Mouse (Mus musculus): ENCODE measurements around the gene Insrr. TPM values are rescaled to one million over a fixed set of nuclear protein-coding genes. Genes with fewer than 3 reads are reported as not detected.

The Insrr gene
- polyA plus RNA-seq, 1 experiment, result 0.27 TPM

DNA sequence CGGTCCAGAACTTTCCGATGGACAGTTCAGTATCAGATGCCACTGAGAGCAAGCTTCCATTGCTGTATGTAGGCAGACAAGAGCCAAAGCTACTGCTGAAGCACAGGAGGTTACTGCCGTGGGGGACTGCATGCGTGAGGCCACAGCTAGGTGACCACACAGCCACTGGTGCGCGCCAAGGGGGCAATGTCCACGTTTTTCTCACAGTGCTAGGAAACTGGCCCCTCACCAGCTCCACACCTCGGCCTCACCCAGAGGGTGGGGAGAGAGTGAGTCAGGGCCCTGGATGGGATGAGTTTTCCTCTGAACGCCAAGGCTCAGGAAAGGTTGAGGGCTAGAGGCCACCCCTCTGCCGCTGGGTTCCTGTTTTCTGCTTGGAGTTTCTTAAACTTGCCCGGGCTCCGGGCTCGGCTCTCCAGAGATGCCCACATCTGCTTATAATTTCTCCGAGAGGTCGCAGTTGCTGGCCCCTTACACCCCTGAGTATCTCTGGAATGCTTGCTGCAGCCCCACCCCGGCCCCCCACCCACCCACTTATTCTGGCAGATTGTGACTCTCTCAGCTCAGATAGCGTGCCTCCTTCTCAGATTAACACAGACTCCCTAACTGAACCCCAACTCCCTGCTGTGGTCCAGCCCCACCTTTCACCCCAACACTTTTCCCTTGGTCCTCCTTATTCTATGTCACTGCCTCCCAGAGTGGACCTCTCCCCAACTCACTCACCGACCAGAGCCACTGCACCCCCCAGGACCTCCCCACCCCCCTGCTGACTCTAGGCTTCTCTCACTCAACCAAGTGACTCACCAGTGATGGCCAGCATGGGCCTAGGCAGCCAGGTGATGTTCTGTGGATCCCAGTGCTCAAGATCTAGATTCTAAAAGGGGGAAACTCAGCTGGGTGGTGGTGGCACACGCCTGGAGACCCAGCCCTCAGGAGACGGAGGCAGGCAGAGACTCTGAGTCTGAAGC is 35.1 kb upstream of the Insrr start:
- Histone ChIP-seq H3K4me1 (ENCODE audit: control insufficient read depth, insufficient read depth, low read length) (no peaks in the 10 kb centered on the region), H3K27ac (ENCODE audit: insufficient read depth, low read length) (no peak overlapping the region), H3K4me3 (ENCODE audit: insufficient read depth, low read length) (no peak overlapping the region)
- TF ChIP-seq CTCF (IDR thresholded peaks at IDR 0.05; ENCODE audit: extremely low read depth, insufficient read depth, low read length), result no peak
- TF ChIP-seq POLR2A (IDR thresholded peaks at IDR 0.05; ENCODE audit: extremely low read depth, insufficient read depth, low read length), result no peak

DNA sequence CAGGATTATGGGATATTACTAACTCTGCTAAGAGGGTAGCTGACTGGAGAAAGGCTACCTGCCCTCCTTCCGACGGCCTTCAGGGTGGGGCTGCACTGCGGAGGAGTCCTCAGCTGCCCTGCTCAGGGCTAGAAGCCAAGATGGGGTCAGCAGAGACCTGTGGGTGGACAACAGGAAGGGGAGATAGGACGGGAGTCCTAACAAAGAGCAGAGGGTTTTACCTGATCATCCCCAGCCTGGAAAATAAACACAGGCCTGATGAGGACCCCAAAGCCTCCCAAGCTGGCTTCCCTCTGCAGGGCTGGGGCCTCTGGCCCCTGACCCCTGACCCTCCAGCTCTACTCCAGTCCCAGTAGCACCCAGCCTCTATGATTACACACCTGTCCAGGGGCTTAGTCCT is 33.5 kb upstream of the Insrr start:
- Histone ChIP-seq H3K27ac (ENCODE audit: insufficient read depth, low read length) (no peak overlapping the region), H3K4me1 (ENCODE audit: control insufficient read depth, insufficient read depth, low read length) (no peaks in the 10 kb centered on the region), H3K4me3 (ENCODE audit: insufficient read depth, low read length) (no peak overlapping the region)
- TF ChIP-seq CTCF (IDR thresholded peaks at IDR 0.05; ENCODE audit: extremely low read depth, insufficient read depth, low read length) (no peak), POLR2A (IDR thresholded peaks at IDR 0.05; ENCODE audit: extremely low read depth, insufficient read depth, low read length) (no peak)

GRCm38 (mm10) chr3:87763683-87764289 is 33.0 kb upstream of the Insrr start:
- Histone ChIP-seq H3K27ac (ENCODE audit: insufficient read depth, low read length) (no peak overlapping the region), H3K4me1 (ENCODE audit: control insufficient read depth, insufficient read depth, low read length) (no peaks in the 10 kb centered on the region), H3K4me3 (ENCODE audit: insufficient read depth, low read length) (no peak overlapping the region)
- no peak for TF ChIP-seq CTCF (IDR thresholded peaks at IDR 0.05; ENCODE audit: extremely low read depth, insufficient read depth, low read length)
- TF ChIP-seq POLR2A (IDR thresholded peaks at IDR 0.05; ENCODE audit: extremely low read depth, insufficient read depth, low read length), result no peak

GRCm38 (mm10) chr3:87764506-87764905 is 32.2 kb upstream of the Insrr start:
- TF ChIP-seq CTCF (IDR thresholded peaks at IDR 0.05; ENCODE audit: extremely low read depth, insufficient read depth, low read length) (no peak), POLR2A (IDR thresholded peaks at IDR 0.05; ENCODE audit: extremely low read depth, insufficient read depth, low read length) (no peak)
- no peak overlapping the region for H3K4me3 ChIP-seq (ENCODE audit: insufficient read depth, low read length)
- H3K27ac ChIP-seq (ENCODE audit: insufficient read depth, low read length), result no peak overlapping the region
- H3K4me1 ChIP-seq (ENCODE audit: control insufficient read depth, insufficient read depth, low read length), result no peaks in the 10 kb centered on the region

- Histone ChIP-seq H3K4me1 (ENCODE audit: control insufficient read depth, insufficient read depth, low read length) (no peaks in the 10 kb centered on the region), H3K27ac (ENCODE audit: insufficient read depth, low read length) (peak overlapping the region; percentile 28; the same call in 1 of the 2 replicates), H3K4me3 (ENCODE audit: insufficient read depth, low read length) (no peak overlapping the region)
- TF ChIP-seq POLR2A (IDR thresholded peaks at IDR 0.05; ENCODE audit: extremely low read depth, insufficient read depth, low read length) (no peak), CTCF (IDR thresholded peaks at IDR 0.05; ENCODE audit: extremely low read depth, insufficient read depth, low read length) (no peak)
These were observed 31.7 kb upstream of the Insrr start for GRCm38 (mm10) chr3:87765091-87765490.

DNA sequence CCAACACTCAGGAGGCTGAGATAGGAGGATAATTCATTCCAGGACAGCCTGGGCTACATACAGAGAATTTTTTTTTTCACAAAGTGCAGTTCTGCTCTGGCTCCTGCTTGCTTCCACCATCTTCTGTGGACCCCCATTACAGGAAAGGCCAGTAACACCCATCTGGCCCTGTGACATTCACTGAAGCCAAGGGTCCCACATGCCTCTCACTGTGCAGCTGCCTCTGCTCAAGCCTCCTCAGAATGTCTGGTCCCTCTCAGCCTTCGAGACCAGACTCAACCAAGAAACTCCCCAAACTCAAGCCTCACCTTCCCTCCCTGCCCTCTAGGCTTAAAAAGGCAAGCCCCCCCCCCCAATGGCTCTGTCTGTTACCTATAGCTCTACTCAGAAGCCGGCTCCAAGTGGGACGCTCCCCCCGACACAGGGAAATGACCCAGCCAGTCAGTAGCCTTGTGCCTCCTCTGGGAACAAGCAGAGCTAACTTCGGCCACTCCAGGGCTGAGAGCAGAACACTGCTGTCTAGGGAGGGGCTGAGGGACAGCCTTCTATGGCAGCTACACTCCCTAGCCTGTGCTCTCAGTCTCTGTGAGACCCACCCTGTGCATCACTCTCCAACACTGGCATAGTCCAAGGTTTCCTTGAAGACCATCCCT is 31.0 kb upstream of the Insrr start:
- H3K4me1 ChIP-seq (ENCODE audit: control insufficient read depth, insufficient read depth, low read length), result no peaks in the 10 kb centered on the region
- TF ChIP-seq CTCF (IDR thresholded peaks at IDR 0.05; ENCODE audit: extremely low read depth, insufficient read depth, low read length) (no peak), POLR2A (IDR thresholded peaks at IDR 0.05; ENCODE audit: extremely low read depth, insufficient read depth, low read length) (no peak)
- peak overlapping the region; percentile 60; the same call in 1 of the 2 replicates for H3K27ac ChIP-seq (ENCODE audit: insufficient read depth, low read length)
- no peak overlapping the region for H3K4me3 ChIP-seq (ENCODE audit: insufficient read depth, low read length)

- H3K4me1 ChIP-seq (ENCODE audit: control insufficient read depth, insufficient read depth, low read length), result no peaks in the 10 kb centered on the region
- 0 out of 2 replicates have a peak overlapping the region, but pooled peaks have one; percentile 60 for H3K27ac ChIP-seq (ENCODE audit: insufficient read depth, low read length)
- no peak for TF ChIP-seq CTCF (IDR thresholded peaks at IDR 0.05; ENCODE audit: extremely low read depth, insufficient read depth, low read length)
- TF ChIP-seq POLR2A (IDR thresholded peaks at IDR 0.05; ENCODE audit: extremely low read depth, insufficient read depth, low read length), result no peak
- no peak overlapping the region for H3K4me3 ChIP-seq (ENCODE audit: insufficient read depth, low read length)
These were observed 30.5 kb upstream of the Insrr start for GRCm38 (mm10) chr3:87766284-87766667.

DNA sequence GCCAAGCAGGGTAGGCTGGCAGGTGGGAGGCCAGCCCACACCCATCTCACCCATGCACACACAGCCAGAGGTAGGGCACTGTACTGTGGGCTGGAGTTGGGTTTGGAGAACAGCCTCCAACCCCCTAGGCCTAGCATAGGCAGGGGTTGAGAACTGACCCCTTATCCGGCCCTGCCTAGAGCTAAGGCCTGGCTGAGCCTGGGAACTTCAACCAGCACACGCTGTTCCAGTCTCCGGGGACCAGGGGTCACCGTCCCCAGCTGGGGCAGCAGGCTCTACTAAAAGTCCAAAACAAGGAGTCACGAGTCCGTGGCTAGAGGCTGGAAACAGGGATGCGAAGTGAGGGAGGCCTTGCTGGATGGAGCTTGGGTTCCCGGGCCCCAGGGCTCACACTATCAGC is 29.0 kb upstream of the Insrr start:
- Histone ChIP-seq H3K4me3 (ENCODE audit: insufficient read depth, low read length) (peak overlapping the region; percentile 25; the same call in 1 of the 2 replicates), H3K27ac (ENCODE audit: insufficient read depth, low read length) (no peak overlapping the region; the same call in 1 of the 2 replicates), H3K4me1 (ENCODE audit: control insufficient read depth, insufficient read depth, low read length) (no peaks in the 10 kb centered on the region)
- TF ChIP-seq CTCF (IDR thresholded peaks at IDR 0.05; ENCODE audit: extremely low read depth, insufficient read depth, low read length) (no peak), POLR2A (IDR thresholded peaks at IDR 0.05; ENCODE audit: extremely low read depth, insufficient read depth, low read length) (no peak)

- Histone ChIP-seq H3K4me1 (ENCODE audit: control insufficient read depth, insufficient read depth, low read length) (no peaks in the 10 kb centered on the region), H3K27ac (ENCODE audit: insufficient read depth, low read length) (peak overlapping the region; percentile 75), H3K4me3 (ENCODE audit: insufficient read depth, low read length) (peak overlapping the region; percentile 25)
- no peak for TF ChIP-seq POLR2A (IDR thresholded peaks at IDR 0.05; ENCODE audit: extremely low read depth, insufficient read depth, low read length)
- TF ChIP-seq CTCF (IDR thresholded peaks at IDR 0.05; ENCODE audit: extremely low read depth, insufficient read depth, low read length), result no peak
These were observed 28.3 kb upstream of the Insrr start for GRCm38 (mm10) chr3:87768431-87768830.

Measured in cortical plate, adult 2 months (tissue).